Mouse (Mus musculus): ENCODE data around the gene Cldnd1. TPM values are rescaled to one million over a fixed set of nuclear protein-coding genes. Genes with fewer than 3 reads are reported as not detected.

Gene Cldnd1
- total and polyA plus RNA-seq, 3 experiments = 3.3 to 93.5 (median 18.5) TPM

DNA sequence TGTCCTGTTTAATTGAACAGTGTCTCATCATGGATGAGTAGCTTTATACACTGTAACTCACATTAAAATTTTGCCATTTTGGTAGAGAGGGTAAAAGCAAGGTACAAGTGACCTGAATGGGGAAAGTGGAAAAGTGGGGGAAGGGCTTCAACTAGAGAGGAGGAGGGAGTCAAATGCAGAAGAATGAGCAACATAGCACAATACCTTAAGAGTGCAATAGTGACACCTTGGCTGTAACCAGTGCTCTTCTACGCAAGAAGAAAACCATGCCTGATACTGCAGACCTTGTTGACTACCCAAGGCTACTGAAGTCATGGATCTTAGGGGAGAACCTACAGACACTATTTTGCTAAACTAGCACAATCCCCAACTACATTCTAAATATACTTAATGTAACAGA, 30.4 kb upstream of the Cldnd1 start:
- Histone ChIP-seq H3K4me3 (ENCODE audit: low read depth, low read length) (no peak overlapping the region), H3K27me3 (ENCODE audit: insufficient read depth, low read length) (0 out of 2 replicates have a peak, but pooled peaks cover 4% of the 10 kb centered on the region), H3K4me1 (ENCODE audit: insufficient read depth, low read depth, low read length) (peaks cover 5% of the 10 kb centered on the region), H3K9me3 (replicated peaks) (no peaks in the 10 kb centered on the region), H3K36me3 (replicated peaks) (no peaks in the 10 kb centered on the region)
- ATAC-seq (ENCODE audit: extremely low read depth, insufficient number of reproducible peaks, low FRiP score, poor library complexity, severe bottlenecking) (no peak), DNase-seq (ENCODE audit: low spot score) (no peak)
- TF ChIP-seq CTCF (IDR thresholded peaks at IDR 0.05; ENCODE audit: low read depth, low read length) (no peak), POLR2AphosphoS5 (IDR thresholded peaks at IDR 0.05; ENCODE audit: insufficient replicate concordance, low read depth, low read length) (no peak), GATA1 (IDR thresholded peaks at IDR 0.05; ENCODE audit: borderline replicate concordance, low read length) (no peak), TAL1 (conservative IDR thresholded peaks at IDR 0.05; ENCODE audit: low read depth, low read length) (no peak), GATA2 (IDR thresholded peaks at IDR 0.05; ENCODE audit: borderline replicate concordance, low read depth, low read length) (no peak)

DNA sequence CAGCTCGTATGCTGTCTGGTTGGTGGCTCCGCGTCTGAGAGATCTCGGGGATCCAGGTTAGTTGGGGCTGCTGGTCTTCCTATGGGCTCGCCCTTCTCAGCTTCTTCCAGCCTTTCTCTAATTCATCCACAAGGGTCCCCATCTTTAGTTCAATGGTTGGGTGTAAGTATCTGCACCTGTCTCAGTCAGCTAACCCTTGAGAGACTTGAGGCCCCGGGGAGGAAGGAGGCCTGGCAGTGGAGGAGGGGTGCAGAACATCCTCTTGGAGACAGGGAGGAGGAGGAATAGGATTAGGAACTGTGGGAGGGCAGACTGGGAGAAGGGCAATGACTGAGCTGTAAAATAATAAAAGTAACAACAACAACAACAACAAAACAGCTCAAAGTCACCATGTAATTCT, 27.5 kb upstream of the Cldnd1 start:
- Histone ChIP-seq H3K4me1 (ENCODE audit: insufficient read depth, low read depth, low read length) (peaks cover 2% of the 10 kb centered on the region; the same call in 1 of the 2 replicates), H3K9me3 (replicated peaks) (no peaks in the 10 kb centered on the region), H3K4me3 (ENCODE audit: low read depth, low read length) (no peak overlapping the region), H3K27me3 (ENCODE audit: insufficient read depth, low read length) (0 out of 2 replicates have a peak, but pooled peaks cover 6% of the 10 kb centered on the region), H3K36me3 (replicated peaks) (no peaks in the 10 kb centered on the region)
- no peak for DNase-seq (ENCODE audit: low spot score)
- ATAC-seq (ENCODE audit: extremely low read depth, insufficient number of reproducible peaks, low FRiP score, poor library complexity, severe bottlenecking) = no peak
- TF ChIP-seq CTCF (IDR thresholded peaks at IDR 0.05; ENCODE audit: low read depth, low read length) = no peak
- TF ChIP-seq POLR2AphosphoS5 (IDR thresholded peaks at IDR 0.05; ENCODE audit: insufficient replicate concordance, low read depth, low read length) = no peak
- no peak for TF ChIP-seq GATA2 (IDR thresholded peaks at IDR 0.05; ENCODE audit: borderline replicate concordance, low read depth, low read length)
- no peak for TF ChIP-seq TAL1 (conservative IDR thresholded peaks at IDR 0.05; ENCODE audit: low read depth, low read length)
- TF ChIP-seq GATA1 (IDR thresholded peaks at IDR 0.05; ENCODE audit: borderline replicate concordance, low read length) = no peak

DNA sequence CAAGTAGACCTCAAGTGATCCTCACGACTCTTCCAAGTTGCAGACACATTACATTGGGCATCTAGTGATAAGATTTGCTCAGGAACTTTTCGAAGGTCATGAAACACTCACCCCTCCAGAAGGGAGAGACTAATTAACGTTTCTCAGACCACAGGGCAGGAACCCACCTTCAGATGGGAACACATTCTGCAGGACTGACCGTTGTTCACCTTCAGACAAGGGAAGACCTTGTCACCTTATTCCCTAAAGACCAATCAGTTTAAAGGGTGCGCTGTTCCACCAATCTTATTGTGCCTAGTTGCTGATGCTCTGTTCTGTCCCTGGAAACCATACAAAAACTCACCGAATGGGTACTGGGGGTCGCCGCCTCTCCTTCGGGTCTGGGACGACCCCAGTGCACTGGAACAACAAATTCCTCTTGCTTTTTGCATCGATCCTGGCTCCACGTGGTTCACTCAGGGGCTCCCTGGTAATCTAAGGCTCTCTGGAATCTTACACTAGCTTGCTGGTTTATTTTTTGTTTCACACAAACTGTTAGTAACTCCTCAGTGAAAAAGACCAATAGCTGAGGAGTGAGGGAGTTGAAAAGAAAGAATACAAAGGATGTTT, 26.8 kb upstream of the Cldnd1 start:
- DNase-seq (ENCODE audit: low spot score) = no peak

DNA sequence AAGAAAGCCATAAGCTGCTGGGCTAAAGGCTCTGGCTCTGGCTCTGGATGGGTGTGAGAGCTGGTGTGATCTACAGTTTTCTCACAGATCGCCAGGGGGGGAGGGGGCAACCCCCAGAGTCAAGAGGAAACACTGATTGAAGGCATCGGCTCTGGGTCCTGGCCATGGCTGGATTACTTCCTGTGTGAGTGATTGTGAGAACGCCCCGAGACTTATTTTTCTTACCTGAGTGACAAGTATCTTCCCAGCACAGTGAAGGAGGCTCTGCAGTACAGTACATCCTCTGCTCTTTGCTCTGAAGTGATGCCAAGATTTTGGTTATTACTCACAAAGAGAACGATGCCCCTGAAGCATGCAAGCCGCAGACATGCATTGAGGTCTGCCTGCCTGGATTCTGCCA, 25.9 kb upstream of the Cldnd1 start:
- Histone ChIP-seq H3K27me3 (ENCODE audit: insufficient read depth, low read length) (0 out of 2 replicates have a peak, but pooled peaks cover 6% of the 10 kb centered on the region), H3K9me3 (replicated peaks) (no peaks in the 10 kb centered on the region), H3K4me3 (ENCODE audit: low read depth, low read length) (no peak overlapping the region), H3K36me3 (replicated peaks) (no peaks in the 10 kb centered on the region), H3K4me1 (ENCODE audit: insufficient read depth, low read depth, low read length) (peaks cover 2% of the 10 kb centered on the region; the same call in 1 of the 2 replicates)
- TF ChIP-seq GATA1 (IDR thresholded peaks at IDR 0.05; ENCODE audit: borderline replicate concordance, low read length) (no peak), POLR2AphosphoS5 (IDR thresholded peaks at IDR 0.05; ENCODE audit: insufficient replicate concordance, low read depth, low read length) (no peak), GATA2 (IDR thresholded peaks at IDR 0.05; ENCODE audit: borderline replicate concordance, low read depth, low read length) (no peak), TAL1 (conservative IDR thresholded peaks at IDR 0.05; ENCODE audit: low read depth, low read length) (no peak), CTCF (IDR thresholded peaks at IDR 0.05; ENCODE audit: low read depth, low read length) (no peak)
- ATAC-seq (ENCODE audit: extremely low read depth, insufficient number of reproducible peaks, low FRiP score, poor library complexity, severe bottlenecking) = no peak
- DNase-seq (ENCODE audit: low spot score) = no peak

More for the DNA sequence above, 26.8 kb upstream of the Cldnd1 start:
- TF ChIP-seq POLR2AphosphoS5 (IDR thresholded peaks at IDR 0.05; ENCODE audit: insufficient replicate concordance, low read depth, low read length) (no peak), CTCF (IDR thresholded peaks at IDR 0.05; ENCODE audit: low read depth, low read length) (no peak), GATA1 (IDR thresholded peaks at IDR 0.05; ENCODE audit: borderline replicate concordance, low read length) (no peak), GATA2 (IDR thresholded peaks at IDR 0.05; ENCODE audit: borderline replicate concordance, low read depth, low read length) (no peak), TAL1 (conservative IDR thresholded peaks at IDR 0.05; ENCODE audit: low read depth, low read length) (no peak)
- ATAC-seq (ENCODE audit: extremely low read depth, insufficient number of reproducible peaks, low FRiP score, poor library complexity, severe bottlenecking) = no peak
- no peaks in the 10 kb centered on the region for H3K9me3 ChIP-seq (replicated peaks)
- no peaks in the 10 kb centered on the region for H3K36me3 ChIP-seq (replicated peaks)
- no peak overlapping the region for H3K4me3 ChIP-seq (ENCODE audit: low read depth, low read length)
- 0 out of 2 replicates have a peak, but pooled peaks cover 6% of the 10 kb centered on the region for H3K27me3 ChIP-seq (ENCODE audit: insufficient read depth, low read length)
- H3K4me1 ChIP-seq (ENCODE audit: insufficient read depth, low read depth, low read length) = peaks cover 2% of the 10 kb centered on the region; the same call in 1 of the 2 replicates

DNA sequence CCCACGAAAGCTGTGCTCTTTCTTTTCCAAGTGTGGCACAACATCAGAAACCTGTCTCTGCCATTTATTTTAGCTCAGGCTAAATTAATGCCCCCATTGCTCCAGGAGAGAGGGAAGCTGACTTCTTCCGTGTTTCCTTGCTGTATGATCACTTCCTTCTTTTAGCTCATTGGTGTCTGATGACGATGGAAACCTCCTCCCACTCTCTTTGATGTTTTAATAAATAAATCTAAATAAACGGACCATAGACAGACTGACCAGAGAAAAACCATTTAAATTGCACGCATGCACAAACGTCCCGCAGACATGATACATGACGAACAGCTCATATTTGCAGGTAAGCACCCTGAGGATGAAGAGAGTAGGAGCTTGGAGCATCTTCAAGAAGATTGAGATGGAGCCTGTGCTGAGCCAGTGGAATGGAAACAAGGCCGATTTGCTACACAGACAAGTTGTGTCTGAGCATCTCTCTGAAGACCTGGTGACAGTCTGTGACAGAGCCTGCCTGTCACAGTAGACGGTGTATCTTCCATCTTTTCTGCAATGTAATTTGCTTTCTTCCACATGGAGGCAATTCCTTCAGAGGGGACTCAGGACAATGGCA, 25.3 kb upstream of the Cldnd1 start:
- no peak overlapping the region for H3K4me3 ChIP-seq (ENCODE audit: low read depth, low read length)
- DNase-seq (ENCODE audit: low spot score) (no peak), ATAC-seq (ENCODE audit: extremely low read depth, insufficient number of reproducible peaks, low FRiP score, poor library complexity, severe bottlenecking) (no peak)

More for the DNA sequence above, 25.3 kb upstream of the Cldnd1 start:
- no peak for TF ChIP-seq POLR2AphosphoS5 (IDR thresholded peaks at IDR 0.05; ENCODE audit: insufficient replicate concordance, low read depth, low read length)
- no peak for TF ChIP-seq CTCF (IDR thresholded peaks at IDR 0.05; ENCODE audit: low read depth, low read length)
- no peak for TF ChIP-seq GATA2 (IDR thresholded peaks at IDR 0.05; ENCODE audit: borderline replicate concordance, low read depth, low read length)
- TF ChIP-seq TAL1 (conservative IDR thresholded peaks at IDR 0.05; ENCODE audit: low read depth, low read length) = no peak
- TF ChIP-seq GATA1 (IDR thresholded peaks at IDR 0.05; ENCODE audit: borderline replicate concordance, low read length) = no peak
- H3K27me3 ChIP-seq (ENCODE audit: insufficient read depth, low read length) = 0 out of 2 replicates have a peak, but pooled peaks cover 6% of the 10 kb centered on the region
- H3K36me3 ChIP-seq (replicated peaks) = no peaks in the 10 kb centered on the region
- H3K9me3 ChIP-seq (replicated peaks) = no peaks in the 10 kb centered on the region
- peaks cover 3% of the 10 kb centered on the region for H3K4me1 ChIP-seq (ENCODE audit: insufficient read depth, low read depth, low read length)

All from G1E (cell line).